Mouse (Mus musculus): Measurements from ENCODE around the gene Fbxl20.
"Not testable (repeated sequence)": the region's sequence is repeated elsewhere in the genome, so short reads cannot be mapped to it uniquely, and the experiment has no call there.

Fbxl20 gene

GRCm38 (mm10) chr11:98149786-98150624 lies at the start of gene Fbxl20:
Gene Fbxl20, minus strand, starts transcription at chr11:98150403.
- peak; percentile 88 for DNase-seq (ENCODE audit: low spot score)

DNA sequence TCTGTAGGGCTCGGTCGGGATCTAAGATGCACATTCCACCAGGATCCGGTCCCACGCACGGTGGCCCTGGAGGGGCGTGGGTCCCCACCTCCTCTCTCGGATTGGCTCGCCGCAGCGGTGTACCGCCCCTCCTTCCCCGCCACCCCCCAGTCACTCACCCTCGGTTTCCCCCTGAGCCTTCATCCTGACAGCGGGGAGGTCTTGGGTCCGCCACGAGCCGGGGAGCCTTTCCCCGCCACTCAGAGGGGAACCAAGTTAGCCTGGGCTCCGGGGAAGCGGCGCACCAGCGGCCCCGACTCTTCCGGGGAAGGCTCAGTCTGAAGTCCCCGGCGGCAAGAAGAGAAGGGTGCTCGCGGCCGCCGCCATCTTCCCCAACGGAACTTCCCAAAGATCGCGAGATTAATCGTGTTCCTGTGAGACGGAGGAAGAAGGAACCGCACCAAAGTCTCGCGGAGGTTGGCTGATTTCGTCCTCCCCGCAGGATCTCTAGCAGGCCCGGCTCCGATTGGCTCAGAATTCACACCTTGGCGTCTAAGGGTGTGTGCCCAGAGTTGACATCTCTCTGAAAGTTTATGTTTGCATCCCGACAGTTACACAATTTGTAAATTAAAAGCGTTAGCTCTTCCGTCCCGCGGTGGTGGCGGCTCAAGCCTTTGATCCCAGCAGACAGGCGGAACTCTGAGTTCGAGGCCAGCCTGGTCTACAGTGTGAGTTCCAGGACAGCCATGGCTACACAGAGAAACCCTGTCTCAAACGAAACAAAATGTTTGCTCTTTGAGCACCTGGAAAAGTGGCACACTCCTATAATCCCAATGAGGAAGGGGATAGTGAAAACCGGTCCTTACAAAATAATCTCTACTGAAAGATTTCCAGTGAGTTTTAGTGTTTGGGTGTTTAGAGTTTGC lies 43.0 kb upstream of the Fbxl20 start, which contains the start of gene Med1:
TSS of gene Med1 (minus strand) at position 393 of the 905 bp plus-strand sequence.
- DNase-seq (ENCODE audit: low spot score): peak; percentile 88

DNA sequence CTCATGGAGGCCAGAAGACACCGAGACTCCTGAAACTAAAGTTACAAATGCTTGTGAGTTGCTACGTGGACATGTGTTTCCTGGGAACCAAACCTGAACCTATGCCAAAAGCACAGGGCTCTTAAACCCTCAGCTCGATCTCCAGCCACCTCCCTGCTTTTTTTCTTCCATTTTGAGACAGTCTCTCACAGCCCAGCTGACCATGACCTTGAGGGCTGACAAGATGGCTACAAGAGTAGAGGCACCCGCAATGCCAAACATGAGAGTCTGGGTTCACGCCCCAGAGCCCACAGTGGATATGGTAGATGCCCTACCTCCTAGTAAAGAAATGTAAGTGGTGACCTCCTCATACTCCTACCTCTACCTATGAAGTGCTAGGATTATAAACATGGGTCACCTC lies 40.6 kb upstream of the Fbxl20 start:
- peak; percentile 10 for DNase-seq (ENCODE audit: low spot score)

GRCm38 (mm10) chr11:98187640-98188395 lies 37.6 kb upstream of the Fbxl20 start:
- DNase-seq (ENCODE audit: low spot score): no peak

- DNase-seq (ENCODE audit: low spot score): not testable (repeated sequence)
Measured at GRCm38 (mm10) chr11:98182149-98182548, 31.9 kb upstream of the Fbxl20 start.

DNA sequence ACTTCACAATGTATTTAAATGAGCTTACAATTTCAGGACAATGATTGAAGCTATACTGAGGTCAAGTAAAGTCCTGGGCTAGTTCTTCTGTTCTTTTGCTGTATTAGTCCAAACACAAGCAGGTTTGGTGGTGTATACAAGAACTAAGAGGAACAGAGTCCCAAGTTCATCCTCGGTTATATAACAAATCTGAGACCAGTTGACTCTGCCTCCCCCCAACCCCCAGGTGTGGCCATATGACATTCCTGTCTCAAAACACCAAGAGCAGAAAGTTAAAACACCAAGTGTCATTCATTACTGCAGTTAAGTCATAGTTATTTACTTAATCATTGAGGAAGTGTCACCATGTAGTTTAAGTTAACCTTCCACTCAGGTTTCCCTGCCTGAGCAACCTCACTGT lies 18.2 kb upstream of the Fbxl20 start:
- DNase-seq (ENCODE audit: low spot score): no peak

DNA sequence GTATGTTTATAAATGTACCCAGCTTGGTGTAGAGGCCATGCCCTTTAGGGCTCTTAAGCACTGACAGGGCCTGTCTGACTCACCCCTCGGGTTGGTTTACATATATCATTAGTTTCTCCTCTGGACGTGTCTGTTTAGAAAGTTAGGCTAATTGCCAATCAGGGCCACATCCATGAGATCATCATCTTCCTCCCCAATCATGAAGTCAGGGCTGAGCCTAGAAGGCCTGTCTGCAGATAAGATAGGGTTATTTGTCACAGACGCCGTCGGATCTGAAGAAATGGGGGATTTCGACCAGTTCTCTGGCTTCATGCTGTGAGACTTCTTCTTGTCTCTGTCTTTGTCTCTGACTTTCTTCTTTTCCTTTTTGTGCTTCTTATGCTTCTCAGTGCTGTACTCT lies 4.9 kb upstream of the Fbxl20 start:
- no peak for DNase-seq (ENCODE audit: low spot score)

DNA sequence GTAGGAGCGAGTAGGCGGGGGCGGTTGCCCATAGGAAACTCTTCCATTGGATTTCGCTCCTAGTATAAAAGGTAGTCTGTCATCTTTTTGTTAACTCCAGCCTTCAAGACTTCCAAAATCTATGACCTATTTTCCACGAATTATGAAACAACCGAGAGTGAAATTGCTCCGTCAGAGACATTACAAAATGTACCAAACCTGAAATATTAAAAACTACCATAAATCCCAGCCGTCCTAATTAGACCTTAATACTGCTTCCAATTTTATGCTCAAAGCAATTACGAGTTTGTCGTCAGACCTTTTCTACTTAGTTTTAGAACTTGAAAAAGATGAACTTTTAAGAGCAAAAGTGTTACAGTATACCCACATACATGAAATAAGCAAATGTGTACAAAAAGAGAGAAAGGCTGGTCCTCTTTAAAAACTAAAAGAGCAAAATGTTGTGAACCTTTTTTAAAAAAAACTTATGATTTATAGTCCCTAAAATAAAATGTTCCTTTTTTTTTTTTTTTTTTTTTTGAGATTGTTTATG lies 488 bp upstream of the Fbxl20 start:
- DNase-seq (ENCODE audit: low spot score): no peak

DNA sequence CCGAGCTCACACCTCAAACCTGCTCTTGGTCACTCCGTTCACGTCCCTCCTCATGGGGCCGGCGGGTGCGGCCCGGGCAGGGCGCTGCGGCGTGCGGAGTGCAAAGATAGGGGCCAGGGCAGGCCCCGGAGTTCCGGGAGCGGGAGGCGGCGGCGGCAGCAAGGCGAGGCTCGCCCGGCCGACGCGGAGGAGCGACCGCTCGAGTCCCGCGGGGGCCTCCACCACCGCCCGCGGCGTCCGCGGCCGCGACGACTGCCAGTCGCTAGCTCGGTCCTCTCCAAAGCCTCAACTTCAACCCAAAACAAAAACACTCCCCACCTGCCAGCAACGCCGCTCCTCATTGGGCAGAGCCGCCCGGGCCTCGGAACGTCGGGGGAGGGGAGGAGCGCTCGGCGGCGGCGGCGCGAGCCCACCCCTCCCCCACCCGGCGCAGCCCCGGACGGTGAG lies 876 bp downstream of the Fbxl20 start:
- peak; percentile 89 for DNase-seq (ENCODE audit: low spot score)

- peak; percentile 9 for DNase-seq (ENCODE audit: low spot score)
Measured at GRCm38 (mm10) chr11:98148551-98149301, 1.5 kb downstream of the Fbxl20 start.

GRCm38 (mm10) chr11:98145856-98146255 lies 4.3 kb downstream of the Fbxl20 start:
- DNase-seq (ENCODE audit: low spot score): no peak

- no peak for DNase-seq (ENCODE audit: low spot score)
Measured at GRCm38 (mm10) chr11:98142545-98142944, 7.7 kb downstream of the Fbxl20 start.

DNA sequence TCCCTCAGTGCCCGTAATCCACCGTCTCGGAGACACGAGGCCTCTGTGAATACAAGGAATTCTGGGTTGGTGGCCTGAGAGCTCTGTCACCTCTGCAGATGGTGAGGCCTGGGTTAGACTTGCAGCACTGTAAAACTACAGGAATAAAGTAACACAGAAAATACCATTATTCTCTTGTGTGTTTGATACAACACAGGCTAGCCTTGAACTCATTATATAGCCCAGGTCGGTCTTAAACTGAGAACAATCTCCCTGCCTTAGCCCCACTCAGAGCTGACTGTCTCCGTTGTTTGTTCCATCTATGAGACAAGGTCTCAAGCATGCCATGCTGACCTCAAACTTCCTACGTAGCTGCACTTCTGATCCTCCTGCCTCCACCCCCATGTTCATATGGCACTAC lies 11.3 kb downstream of the Fbxl20 start:
- DNase-seq (ENCODE audit: low spot score): no peak

DNA sequence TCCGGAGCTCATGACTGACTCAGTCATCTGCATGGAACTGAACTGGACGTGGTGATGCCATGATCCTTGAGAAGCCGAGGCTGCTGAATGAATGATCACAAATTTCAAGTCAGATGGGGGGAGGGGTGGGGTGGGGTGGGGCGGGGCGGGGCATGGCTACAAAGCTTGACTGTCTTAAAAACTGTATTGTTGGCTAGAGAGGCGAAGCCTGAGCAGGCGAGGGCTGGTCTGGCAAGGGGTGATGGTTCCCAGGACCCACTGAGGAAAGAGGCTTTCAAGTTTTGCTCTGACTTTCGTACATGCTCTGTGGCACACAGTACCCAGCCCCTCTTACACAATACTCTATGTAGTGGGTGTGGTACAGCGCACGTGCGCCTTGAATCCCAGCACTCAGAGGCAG lies 12.4 kb downstream of the Fbxl20 start:
- DNase-seq (ENCODE audit: low spot score): no peak

- no peak for DNase-seq (ENCODE audit: low spot score)
Measured at GRCm38 (mm10) chr11:98134951-98135350, 15.3 kb downstream of the Fbxl20 start.

- no peak for DNase-seq (ENCODE audit: low spot score)
Measured at GRCm38 (mm10) chr11:98123424-98123823, 26.8 kb downstream of the Fbxl20 start.

- DNase-seq (ENCODE audit: low spot score): no peak
Measured at GRCm38 (mm10) chr11:98114363-98114762, 35.8 kb downstream of the Fbxl20 start.

- DNase-seq (ENCODE audit: low spot score): no peak
Measured at GRCm38 (mm10) chr11:98113504-98113903, 36.7 kb downstream of the Fbxl20 start.

DNA sequence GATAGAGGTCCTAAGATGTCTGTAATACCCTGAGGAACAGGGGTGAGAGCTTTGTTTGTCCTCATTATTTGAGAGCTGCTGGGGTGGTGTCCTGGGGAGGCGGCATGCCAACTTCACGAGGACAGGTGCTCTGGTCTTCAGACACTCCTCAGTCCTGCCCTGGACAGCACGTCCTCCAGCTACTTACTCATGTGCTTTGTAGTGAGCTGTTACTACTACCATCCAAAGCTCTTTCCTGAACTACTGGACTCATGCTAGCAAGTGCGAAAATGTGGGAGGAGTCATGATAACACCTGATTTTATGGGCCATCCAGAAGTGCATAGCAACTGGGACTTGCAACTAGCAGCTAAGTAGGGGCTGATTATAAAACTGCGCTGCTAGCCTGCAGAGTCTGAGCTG lies 40.5 kb downstream of the Fbxl20 start:
- no peak for DNase-seq (ENCODE audit: low spot score)

DNA sequence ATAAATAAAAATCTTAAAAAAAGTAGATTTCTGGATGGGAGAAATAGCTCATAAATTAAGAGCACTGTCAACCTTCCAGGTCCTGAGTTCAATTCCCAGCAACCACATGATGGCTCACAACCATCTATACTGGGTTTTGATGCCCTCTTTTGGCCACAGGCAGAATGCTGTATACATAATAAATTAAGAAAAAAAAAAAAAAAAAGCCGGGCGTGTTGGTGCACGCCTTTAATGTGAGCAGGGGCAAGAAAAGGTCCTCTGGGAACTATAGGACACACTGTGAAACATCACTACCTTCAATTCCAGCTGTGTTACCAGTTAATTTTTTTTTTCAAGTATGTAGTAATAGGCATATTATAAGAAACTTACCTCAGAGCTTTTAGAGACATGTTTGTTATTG lies 48.9 kb downstream of the Fbxl20 start:
- no peak for DNase-seq (ENCODE audit: low spot score)

DNA sequence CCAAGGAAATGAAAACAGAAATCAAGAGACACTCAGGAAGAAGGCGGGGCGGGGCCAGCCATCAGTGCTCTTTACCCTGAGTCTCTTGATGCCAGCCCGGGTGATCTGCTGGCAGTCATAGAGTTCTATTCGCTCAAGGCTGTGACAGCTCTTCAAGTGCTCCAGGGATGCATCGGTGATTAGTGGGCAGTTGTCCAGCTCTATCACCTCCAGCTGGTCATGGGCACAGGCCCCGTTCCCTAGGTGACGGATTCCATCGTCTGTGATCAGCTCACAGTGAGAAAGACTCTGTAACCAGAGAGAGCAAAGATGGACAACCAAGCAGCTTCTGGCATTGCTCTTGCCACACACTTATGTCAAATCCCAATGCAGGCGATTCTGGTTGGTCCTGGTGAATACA lies 59.6 kb downstream of the Fbxl20 start:
- DNase-seq (ENCODE audit: low spot score): no peak

Data from ovary, adult 18-20 months (tissue).